Mouse (Mus musculus): ENCODE measurements around the gene Rbsn.

Gene Rbsn

DNA sequence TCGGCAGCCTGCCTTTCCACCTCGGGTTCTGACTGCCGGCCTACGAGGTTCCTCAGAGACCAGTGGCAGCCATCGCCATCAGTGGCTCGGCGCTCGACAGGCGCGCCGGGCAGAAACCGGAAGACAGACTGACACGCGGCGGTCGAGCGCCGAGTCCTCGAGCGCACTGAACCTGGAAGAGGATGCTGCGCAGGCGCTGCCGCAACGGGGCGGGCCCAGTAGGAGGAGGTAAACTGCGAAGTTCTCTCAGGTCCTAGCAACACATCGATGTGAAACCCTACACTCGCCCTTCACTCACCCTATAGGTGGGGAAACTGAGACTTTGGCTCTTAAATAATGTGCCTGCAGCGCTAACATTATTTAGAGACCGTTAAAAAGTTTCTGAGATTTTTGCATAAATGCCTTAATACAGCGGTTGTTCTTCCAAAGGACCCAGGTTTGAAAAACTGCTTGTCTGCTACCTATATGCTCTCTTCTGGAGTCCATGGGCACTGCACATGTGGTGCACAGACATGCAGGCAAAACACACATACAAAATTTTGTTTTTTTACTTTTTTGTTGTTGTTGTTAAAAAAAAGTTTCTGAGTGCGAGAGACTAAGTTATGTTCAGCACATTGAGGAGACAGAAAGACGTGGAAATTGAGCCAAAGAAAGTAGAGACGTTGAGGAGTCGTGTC, at the start of gene Rbsn:
Rbsn (minus strand) TSS at position 153 of the 677 bp plus-strand sequence.
- in situ Hi-C loops (cut with MboI; ENCODE audit: low sequenced_read_pairs), result loop anchor here (10.0 kb wide), 1 partner anchor 50 kb away; no protein-coding TSS in a partner anchor

DNA sequence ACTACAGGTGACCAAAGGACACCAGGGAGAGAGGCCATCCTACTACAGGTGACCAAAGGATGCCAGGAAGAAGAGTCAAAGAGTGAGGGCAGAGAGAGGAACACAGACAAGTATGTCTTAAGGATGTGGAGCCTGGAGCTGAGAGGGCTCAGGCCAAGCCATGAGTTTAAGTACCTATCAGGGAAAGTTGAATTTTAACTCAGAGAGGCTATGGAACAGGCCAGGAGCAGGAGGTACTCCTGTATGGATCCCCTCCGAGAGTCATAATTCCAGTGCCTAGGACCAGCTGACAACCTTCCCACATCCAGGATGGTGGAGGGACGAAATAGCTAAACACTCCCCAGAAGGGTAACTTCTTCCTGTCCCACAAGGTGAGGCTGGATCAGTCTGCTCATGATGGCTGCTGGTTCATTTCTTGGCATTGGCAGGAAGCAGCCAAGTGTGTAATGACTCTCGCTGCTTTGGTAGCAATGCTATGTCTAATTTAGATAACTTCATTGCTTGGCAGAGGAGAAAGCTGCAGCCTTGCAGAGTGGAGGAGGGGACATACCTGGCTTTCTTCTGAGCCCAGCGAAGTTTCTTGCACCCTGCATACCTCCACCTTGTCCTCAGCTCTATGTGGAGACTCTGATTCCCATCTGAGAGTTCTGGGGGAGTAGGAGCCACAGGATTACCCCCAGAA, 46.6 kb upstream of the Rbsn start:
- in situ Hi-C loops (cut with MboI; ENCODE audit: low sequenced_read_pairs), result loop anchor here (10.0 kb wide), 1 partner anchor 47 kb away; the partner anchor contains the start of gene Rbsn

DNA sequence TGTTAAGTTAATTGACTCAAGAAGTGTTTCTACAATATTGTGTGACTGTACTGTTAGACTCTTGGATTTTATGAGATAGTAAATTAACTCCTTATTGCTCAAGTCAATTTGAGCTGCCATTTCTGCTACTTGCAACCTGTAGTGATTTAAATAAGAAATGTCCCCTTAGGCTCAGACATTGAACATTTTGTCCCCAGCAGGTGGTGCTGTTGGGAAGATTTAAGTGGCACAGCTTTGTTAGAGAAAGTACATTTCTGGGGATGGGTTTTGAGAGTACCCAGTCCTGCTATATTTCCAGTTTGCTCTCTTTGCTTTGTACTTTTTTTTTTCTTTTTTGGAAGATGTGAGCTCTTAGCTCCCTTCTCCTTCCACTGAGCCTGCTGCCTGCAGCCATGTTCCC, 40.6 kb upstream of the Rbsn start:
- in situ Hi-C loops (cut with MboI; ENCODE audit: low sequenced_read_pairs), result no loop called here

DNA sequence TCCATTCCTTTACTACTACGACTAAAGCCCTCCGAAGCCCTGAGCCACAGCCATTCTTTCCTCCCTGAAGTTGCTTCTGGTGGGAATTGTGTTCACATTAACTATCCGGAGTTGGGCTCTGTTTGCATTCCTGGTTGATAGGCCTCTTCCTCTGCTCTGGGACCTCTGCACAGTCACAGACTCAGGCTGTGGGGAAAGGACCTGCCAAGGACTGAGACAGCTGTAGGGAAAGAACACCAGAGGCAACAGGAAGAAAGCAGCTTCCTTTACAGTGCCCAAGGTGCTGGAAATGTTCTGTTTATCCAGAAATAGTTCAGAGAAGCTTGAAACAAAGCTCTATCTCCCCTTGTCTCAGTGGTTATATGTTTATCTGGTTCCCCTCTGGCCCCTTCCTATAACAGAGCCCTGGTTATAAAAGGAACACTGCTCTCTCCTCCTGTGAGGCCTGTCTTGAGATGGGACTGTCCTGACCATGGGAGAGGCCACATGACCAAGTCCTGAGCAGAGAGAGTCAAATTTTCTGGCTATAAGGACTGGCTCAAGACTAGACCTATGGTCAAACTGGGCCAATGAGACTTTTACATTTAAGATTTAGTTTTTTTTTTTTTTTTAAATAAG, 38.6 kb upstream of the Rbsn start:
- in situ Hi-C loops (cut with MboI; ENCODE audit: low sequenced_read_pairs), result no loop called here

DNA sequence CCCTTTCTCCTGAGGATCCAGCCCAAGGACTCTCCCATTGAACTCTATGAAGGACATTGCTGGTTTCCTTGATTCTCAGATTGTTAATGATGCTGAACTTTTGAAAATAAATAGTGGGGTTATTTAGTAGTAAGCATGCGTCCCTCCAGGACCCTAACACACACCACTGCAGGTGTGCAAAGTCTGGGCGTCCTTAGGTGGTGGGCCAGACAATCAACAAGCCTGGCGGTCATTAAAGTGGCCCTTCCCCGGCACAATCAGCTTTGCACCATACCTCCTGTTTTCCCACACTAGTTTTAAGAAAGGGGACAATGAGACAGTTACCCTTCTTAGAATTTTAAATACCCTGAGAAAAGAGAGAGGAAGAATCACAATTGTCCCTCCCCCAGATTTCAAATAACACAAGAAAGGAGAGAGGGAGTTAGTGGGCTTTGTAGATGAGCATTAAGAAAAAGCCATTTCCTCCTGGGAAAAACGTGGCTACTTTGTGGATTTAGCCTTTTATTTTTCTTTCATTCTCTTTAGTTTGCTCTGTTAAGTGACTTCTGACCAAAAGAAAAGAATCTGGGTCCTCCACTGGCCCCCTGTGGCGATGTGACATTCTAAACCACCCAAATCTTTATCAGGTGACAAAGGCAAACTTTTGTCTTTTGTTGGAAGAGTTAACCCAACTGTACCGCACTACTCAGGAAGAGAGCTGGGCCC, 32.6 kb upstream of the Rbsn start:
- in situ Hi-C loops (cut with MboI; ENCODE audit: low sequenced_read_pairs), result no loop called here

DNA sequence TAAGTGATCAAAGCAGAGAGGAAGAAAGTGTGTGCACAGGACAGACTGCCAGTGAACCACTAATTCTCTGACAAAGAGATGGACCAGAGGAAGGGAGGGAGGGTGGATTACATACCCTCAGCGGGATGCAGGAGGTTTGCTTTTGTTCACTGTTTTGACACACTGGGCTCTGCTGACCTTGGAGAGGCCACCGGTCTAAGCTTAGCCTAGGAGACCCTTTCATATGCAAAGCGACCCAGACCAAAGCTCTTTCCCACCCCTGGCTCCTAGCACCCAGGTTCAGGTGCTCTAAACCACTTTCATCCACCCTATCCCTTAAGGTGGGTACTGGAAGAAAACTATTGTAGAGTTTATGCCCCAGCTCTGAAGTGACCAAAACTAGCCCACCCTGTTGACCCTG, 31.6 kb upstream of the Rbsn start:
- in situ Hi-C loops (cut with MboI; ENCODE audit: low sequenced_read_pairs), result no loop called here

DNA sequence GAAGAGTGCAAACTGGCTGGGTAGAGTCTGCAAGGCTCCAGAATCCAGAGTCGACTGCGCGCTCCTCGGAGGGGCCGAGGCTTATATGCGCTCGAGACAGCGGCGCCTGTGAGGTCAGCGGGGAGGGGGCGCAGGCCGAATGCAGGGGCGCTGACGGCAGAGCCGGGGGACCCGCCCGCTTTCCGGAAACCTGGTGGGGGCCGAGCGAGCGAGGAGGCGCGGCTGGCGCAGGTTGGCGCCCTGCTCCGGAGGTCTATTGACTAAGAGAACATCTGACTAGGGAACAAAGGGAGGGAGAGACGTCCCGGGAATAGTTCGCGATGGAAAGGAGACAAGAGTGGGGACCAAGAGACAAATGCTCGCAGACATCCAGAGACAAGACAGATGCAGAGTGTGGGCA, 29.9 kb upstream of the Rbsn start, which contains the start of gene Trh:
Trh (minus strand) TSS at position 60 of the 400 bp plus-strand sequence.
- in situ Hi-C loops (cut with MboI; ENCODE audit: low sequenced_read_pairs), result no loop called here

DNA sequence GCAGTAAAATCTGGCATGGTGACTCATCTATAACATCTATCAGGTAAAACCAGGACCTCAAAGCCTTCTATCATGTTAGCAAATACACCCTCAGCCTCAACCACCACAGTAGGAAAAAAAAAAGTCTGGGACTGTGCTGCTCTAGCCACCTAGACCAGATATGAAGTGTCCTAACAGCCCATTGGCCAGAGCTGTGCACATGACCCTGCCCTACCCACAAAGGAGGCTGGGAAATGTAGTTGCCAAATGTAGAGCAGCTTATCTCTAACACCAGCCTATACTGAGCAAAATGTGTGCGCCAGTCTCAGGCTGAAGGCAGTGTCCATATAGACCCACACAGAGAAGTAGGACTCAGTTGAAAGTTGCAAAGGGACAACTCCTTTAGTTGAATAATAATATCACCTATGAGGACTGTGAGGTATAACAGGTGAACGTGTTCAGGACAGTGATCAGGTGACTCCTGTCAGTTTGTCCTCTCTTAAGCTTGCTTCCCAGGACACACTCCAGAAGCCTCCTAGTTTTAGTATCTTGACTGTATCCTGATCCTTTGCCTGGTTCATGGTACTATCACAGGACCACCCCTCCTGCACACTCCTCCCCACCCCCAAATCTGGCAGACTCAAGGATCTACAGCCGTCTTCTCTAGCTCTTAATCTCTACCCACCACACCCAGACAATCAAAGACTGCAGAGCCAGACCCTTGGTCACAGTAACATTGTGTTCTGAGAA, 26.6 kb upstream of the Rbsn start:
- in situ Hi-C loops (cut with MboI; ENCODE audit: low sequenced_read_pairs), result no loop called here

DNA sequence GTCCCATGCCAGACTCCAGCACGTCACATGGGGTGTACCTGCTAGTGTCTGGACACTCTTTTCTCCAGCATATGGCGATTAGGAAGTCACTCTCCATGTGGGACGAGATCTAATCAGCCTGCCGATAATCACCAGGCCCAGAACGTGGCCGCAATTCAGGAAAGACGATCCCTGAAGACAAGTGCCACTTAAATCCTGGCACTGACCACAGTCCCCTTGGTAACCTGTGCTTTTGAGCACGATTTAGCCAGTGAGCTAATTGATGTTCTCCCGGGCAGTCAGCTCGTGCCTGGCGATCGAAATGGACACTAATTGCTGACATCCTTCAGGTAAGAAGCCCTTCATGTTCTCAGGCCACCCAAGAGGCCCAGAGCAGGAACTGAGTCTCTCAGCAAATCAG, 20.3 kb upstream of the Rbsn start:
- in situ Hi-C loops (cut with MboI; ENCODE audit: low sequenced_read_pairs), result no loop called here

DNA sequence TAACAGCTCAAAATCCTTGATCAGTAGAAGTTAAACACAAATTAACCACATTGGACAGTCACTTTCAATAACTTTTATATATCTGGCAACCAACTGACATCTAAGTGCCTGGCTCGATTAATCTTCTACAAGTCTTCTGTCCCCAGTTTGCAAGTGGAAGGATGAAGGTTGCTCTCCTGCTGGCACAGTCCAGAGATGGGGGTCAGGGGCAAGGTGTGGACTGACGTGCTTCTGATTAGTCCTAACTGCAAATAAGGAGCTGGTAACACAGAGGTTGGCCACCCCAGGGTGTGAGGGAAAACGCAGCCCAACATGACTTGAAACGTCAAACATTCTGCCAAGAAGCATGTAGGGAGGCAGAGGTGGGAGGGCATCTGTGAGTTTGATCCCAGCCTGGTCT, 17.0 kb upstream of the Rbsn start:
- in situ Hi-C loops (cut with MboI; ENCODE audit: low sequenced_read_pairs), result no loop called here

DNA sequence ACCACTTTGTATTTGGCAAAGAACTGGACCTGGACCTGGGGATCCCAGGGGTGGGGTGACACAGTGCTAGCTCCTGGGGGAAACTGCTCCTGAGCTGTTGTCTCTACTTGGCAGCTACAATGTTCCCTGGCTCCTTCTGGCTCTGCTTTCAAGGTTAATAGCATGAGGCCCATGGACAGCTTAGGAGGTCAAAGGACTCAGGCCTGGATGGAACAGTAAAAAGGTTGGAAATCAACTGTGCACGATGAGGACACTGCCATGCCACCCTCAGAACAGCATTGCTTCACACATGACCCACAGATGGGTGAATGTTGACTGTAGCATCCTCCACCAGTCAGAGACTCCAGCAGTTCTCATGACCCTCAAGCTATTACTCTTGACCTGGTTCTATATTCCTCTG, 16.6 kb upstream of the Rbsn start:
- in situ Hi-C loops (cut with MboI; ENCODE audit: low sequenced_read_pairs), result no loop called here

DNA sequence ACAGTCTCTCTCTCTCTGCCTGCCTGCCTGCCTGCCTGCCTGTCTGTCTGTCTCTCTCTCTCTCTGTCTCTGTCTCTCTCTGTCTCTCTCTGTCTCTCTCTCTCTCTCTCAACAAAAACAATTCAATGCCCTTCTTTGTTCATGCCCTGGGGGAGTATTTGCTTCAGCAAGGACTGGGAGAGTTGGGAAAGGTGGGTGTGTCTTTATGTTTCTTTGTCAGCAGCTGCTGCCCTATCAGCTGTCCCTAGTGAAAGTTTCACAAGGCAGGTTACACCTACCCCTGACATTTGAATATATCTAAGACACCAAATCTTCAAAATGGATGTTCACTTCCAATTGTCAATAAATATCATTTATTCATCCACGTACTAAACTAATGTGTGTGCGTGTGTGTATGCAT, 14.9 kb upstream of the Rbsn start:
- in situ Hi-C loops (cut with MboI; ENCODE audit: low sequenced_read_pairs), result no loop called here

DNA sequence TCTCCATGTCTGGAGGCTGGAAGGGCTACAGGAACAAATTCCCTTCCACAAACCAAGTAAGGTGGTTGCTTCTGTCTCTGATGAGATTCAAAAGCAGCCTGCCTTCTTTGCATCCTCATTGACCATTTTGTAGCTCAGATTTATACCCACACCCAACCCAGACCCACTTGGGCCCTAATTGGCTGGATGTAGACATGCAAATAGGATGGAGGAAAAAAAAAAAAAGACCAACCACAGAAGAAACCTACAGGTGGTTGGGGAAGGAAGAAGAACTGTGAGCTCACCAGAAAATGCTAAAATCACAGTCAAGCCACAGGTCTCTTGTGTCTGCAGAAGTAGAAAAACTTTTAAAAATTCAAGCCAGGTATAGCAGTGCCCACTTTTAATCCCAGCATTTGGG, 14.4 kb upstream of the Rbsn start:
- in situ Hi-C loops (cut with MboI; ENCODE audit: low sequenced_read_pairs), result no loop called here

DNA sequence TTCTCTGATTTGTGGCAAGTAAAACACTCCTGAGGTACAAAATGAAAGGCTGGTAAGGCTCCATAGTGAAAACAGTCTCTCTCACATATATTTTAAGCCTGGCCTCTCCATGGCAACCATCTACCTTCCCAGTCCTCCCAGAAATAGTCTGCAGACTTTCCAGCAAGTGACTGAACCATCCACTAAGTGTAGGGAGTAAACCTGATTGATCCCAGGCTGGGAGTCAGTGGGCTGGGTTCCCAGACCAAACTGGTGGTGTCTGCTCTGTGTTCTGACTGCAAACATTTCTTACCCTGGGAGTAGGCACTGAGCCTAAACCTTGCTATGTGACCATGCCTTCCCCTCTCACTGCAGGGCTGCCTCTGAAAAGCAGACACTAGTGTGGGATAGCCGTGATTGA, 10.3 kb upstream of the Rbsn start:
- in situ Hi-C loops (cut with MboI; ENCODE audit: low sequenced_read_pairs), result no loop called here

DNA sequence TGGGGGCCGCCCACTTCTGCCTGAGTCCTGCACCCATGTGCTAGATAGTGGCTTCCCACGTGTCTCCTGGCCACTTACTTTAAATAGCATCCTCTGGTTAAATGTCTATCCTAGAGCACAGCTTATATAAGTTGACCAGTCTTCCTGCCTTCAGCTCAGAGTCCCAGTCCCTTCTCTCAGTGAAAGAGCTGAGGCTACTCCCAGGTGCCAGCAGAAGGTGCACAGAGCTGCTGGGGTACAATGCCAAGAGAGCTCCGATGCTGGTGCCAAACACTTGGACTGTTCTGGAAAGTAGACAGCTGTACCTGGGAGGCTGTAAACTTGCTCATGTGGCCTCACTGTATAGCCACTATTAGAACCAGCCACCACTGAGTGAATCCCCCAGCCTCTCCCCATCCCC, 7.3 kb upstream of the Rbsn start:
- in situ Hi-C loops (cut with MboI; ENCODE audit: low sequenced_read_pairs), result no loop called here

DNA sequence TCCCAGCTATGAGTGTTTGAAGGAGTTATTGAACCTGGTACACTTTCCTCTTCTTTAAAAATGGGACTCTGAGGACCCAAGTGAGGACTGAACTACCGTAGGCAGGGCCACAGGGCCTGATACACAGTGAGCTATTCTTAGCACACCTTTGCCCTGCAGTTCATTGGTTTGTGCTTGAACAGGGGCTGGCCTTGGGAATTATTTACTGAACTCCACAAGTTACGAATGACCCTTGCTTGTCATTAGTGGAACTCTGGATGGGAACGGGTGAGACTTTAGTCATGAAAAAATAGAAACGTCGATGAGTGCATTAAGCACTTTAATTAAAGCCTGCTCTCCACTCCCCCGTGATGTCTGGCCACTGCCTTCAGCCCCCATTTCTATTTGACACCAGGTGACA, 6.9 kb upstream of the Rbsn start:
- in situ Hi-C loops (cut with MboI; ENCODE audit: low sequenced_read_pairs), result no loop called here

DNA sequence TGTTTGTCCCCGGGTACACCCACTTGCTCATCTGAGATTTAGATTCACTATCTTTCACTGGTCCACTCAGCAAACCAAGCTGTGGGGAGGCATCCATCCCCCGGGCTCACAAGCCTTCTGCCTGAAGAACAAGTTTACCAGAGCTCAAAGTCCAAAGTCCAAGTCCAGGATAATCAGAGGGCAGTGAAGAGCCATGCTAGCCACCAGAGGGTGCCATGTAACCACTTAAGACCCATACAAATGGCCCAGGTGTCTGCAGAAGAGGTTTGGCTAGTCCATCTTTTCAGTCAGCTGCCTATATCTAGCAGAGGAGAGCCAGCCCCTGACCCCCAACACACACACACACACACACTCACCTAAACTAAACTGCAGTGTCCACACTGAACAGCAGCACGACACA, 4.7 kb upstream of the Rbsn start:
- in situ Hi-C loops (cut with MboI; ENCODE audit: low sequenced_read_pairs), result loop anchor here (10.0 kb wide), 1 partner anchor 45 kb away; no protein-coding TSS in a partner anchor

DNA sequence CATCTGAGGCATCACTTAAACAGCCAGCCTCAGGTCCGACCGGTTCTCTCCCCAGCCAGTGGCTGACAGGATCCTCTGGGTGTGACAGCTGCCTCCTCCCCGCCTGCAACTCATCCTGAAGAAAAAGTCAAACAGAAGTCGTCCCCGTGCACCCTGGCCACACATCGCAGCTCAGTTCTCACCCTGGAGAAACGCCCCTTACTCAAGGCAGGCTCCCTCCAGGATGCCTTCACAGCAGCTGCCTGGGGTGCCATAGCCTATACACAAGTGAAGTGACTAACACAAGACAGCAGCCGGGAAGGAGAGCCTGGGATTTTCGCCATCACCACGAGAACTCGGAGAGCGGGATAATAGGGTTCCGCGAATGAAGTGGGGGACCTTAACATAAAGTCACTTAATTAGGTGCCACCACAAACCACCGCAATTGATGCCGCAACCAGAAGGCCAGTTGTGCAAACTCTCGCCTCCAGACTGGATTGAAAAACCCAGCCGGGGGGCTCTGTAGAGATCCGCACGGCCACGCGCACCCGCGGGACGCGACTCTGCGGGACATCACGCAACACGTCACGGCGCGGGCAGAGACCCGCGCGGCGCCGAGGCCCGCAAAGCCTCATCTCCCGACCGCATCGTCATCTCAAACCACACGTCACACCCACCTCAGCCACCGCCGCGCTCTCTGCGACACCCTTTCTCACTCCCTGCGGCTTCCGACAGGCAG, 511 bp downstream of the Rbsn start:
- in situ Hi-C loops (cut with MboI; ENCODE audit: low sequenced_read_pairs), result loop anchor here (10.0 kb wide), 1 partner anchor 51 kb away; no protein-coding TSS in a partner anchor

DNA sequence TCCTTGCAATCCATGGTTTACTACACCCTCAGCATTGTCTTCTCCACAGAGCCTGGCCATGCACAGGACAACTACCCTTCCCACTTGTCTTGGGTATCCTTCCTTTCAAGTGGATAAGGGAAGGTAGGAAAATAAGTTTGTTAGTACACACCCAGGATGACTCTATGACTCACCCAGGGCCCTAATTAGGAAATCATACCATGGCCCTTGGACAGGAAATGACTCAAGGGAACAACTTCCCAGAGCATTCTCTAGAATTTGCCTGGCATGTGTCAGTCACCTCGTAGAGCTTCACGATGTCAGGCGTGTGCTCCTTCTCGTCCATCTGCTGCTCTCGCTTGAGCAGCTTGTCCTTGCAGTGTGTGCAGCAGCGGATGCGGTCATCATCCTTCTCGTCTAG, 15.3 kb downstream of the Rbsn start:
- in situ Hi-C loops (cut with MboI; ENCODE audit: low sequenced_read_pairs), result loop anchor here (25.0 kb wide), 1 partner anchor 312 kb away; the partner anchor contains the start of gene Ccdc174

DNA sequence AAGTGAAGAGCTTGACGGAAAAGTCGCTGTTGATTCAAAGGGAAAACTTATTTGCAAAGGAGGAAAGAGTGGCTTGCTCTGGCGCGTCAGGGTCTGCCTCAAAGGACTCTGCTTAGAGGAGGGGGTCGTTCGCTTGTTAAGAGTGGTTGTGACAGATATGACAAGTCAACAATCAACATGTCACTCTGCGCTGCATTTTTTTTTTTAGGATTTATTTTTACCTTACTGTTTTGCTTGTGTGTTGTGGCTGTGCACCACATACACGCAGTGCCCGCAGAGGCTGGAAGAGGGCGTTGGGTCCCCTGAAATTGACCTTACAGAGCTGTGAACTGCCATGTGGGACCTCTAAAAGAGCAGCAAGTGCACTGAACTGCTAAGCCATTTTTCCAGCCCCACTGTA, 30.5 kb downstream of the Rbsn start:
- in situ Hi-C loops (cut with MboI; ENCODE audit: low sequenced_read_pairs), result loop anchor here (10.0 to 25.0 kb wide), 2 partner anchors 89 to 297 kb away; partner anchors contain the start of genes Ccdc174 and Nr2c2

Measured in CH12F3 (cell line).